Mouse (Mus musculus) testis, postnatal 10 days (tissue): ENCODE results near the gene Sptlc2.

Experiments used
- DNase-seq: peaks from one replicate; pipeline ENCODE4 v3.0.0; 2021; ENCODE audit warnings: low spot score

Gene Sptlc2

DNA sequence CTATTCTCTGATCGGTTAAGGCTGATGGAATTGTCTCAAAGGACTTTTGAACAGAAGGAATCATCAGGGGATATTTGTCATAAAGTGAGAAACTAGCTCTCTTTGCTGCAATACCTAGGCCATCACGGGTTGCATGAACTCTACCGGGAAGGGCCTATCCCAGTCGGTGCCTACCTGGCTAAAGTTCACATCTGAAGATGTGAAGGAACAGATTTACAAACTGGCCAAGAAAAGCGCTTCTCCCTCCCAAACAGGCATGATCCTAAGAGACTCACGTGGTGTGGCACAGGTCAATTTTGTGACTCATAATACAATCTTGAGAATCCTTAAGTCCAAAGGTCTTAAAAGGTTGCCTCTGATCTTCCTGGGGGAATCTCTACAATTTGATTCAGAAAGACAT, 6.2 kb upstream of the Sptlc2 start:
- no peak for DNase-seq

DNA sequence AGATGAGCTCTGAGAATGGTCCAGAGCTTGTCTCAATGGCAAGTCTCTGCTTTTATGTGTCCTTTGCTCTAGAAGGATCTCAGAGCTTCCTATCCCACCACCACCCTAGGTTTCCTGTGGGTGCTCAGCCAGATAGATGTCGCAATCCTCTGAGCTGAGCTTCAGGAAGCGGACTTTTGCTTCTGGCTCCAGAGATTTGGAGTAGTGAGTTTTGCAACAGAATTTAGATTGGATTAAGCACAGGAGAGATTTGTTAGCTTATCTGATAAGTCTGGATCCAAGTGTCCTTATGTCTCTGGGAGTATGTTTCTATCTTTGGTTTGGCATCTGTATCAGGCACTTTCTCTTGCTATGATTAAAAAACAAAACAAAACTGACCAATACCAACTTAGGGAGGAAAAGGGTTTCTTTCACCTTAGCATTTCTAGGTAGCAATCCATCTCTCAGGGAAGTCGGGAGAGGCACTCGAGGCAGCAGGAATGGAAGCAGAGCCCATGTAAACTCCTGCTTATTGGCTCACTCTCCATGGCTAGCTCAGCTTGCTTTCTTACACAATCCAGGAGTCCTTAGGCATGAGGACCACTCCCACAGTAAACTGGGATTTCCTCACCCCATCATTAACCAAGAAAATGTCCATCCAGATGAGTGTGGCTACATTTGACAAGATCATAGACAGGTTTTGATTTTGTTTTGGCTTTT, 5.4 kb upstream of the Sptlc2 start:
- DNase-seq: no peak

DNA sequence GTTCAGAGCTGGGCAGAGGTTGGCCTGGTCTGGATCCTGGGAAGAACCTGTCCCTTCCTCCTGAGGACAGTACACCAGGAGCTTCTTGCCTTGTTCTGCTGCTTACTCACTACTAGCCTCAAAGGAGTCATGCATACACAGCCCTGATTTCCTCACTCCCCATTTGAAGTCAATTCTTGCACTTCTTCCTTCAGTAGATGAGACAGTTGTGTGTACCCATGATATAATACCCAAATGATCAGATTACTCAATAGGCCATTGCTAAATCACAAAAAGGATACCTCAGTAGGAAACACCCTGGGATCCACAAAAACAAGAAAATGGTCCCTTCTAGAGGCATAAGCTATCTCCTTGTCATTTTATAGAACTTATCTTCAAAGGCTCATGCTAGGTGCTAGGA, 3.2 kb upstream of the Sptlc2 start:
- DNase-seq: no peak

DNA sequence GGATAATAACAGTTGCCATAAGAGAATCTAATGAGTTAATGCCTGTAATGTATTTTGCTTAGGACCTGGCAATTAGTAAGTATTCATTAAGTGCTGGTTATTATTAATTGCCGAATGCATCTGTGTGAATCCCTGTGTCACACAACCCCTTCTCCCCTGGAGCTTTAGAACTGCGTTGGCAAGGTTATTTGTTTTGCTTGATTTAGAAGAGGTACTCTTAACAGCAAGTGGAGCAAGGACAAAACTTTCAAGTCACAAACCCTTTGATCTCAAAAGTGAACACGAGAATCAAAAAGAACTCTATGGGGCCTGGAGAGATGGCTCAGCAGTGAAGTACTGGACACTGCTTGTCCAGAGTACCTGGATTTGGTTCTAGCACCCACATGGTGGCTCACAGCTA, 1.1 kb upstream of the Sptlc2 start:
- no peak for DNase-seq

DNA sequence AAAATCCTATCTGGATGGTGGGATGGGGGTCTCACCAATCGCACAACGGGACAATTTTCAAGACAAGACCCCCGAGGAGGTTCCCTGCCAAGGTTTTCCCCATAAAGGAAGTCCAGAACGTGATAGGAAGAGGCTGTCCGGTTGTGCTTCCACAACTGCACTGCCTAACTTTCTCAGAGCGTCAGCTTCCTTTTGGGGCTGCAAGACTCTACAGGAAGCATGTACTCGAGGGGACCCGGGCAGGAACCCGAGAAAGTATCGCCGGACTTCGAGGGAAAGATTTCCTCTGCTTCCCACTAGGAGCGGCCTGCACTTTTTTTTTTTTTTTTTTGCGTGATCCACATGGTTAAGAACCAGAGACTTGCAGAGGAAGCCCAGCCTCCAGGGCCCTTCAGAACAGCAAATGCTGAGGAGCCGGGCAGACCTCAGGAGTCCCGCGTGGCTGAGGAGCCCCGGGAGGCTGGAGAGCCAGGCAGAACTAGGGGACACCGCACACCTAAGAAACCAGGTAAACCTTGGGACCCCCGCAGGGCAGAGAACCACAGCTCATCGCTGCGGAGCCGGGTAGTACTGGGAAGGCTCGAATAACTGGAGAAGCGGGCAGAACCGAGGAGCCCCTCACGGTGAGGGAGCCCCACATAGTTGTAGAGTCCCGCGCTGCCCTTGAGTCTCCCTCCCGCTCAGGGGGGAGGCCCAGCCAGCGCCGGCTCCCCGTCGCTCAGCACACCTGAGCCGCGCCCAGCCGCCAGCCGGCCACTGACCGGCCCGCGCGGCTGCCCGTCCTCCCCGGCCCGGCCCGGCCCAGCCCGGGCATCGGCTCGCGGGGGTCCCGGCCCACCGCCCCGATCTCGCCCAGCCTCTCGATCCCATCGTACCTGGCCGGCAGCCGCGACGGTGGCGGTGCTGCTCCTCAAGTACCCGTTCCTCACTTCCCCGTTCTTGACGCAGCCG, 709 bp downstream of the Sptlc2 start:
- peak; percentile 62 for DNase-seq

DNA sequence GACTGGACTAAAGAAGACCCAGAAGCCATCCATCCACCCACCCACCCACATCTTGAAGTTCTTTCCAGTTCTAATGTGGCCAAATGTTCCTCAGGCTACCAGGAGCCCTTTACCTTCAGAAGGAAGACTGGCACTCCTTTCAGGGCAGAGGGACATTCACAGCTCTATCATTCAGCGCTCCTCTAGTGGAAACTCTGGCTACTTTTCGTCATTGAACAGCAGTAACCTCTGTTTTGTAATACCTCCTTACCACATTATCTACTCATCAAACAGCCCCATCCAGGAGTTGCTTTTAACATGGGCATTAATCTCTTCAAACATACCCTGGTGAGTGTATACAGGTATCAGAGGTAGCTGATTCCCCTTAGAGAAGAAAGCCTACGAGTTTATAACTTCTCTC, 3.1 kb downstream of the Sptlc2 start:
- DNase-seq: no peak

DNA sequence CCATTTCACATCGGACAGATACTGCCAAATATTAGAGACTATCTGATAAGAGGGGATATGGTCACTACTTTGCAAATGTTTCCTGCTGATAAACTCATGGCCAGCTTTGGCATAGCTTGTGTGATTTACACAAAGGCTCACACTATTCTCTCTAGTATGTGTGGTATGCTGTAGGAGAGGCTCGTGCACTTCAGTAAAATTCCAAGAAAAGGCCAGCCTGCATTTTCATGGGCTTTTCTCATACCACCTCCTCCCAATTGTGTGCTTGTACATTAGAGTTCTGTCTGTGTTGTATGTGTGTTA, 6.8 kb downstream of the Sptlc2 start:
- DNase-seq: no peak

DNA sequence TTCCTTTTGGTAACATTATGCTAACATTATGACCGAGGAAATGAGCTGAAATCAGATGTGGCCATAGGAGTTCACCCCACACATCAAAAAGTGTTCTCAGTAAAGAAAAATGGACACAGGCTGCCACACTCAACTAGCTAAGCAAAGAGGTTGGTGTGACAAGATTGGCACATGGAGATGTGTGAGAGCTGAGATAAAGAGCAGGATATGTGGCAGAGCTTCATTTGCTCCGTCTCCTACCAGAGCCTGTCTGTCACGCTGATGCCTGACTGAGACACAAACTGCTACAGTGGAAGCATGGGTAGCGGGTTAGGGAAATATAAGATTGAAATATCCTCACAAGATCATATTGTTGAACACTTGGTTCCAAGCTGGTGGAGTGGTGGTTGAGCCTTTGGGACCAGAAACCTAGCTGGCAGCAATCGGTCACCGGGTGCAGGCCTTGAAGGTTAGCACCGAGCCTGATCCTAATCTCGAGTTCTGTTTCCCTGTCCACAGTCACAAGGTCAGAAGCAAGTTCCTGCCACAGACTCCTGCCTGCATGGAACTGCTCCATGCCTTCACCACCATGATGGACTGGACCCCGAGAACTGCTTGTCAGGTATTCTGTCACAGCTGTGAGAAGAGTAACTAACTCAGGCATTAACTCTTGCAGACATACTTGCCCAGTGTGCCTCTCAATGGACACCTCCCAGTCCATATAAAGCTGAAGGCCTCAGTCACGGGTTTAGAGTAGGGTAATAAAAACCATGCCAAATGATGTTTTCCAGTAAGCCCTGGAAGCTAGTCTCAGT, 7.4 kb downstream of the Sptlc2 start:
- no peak for DNase-seq

DNA sequence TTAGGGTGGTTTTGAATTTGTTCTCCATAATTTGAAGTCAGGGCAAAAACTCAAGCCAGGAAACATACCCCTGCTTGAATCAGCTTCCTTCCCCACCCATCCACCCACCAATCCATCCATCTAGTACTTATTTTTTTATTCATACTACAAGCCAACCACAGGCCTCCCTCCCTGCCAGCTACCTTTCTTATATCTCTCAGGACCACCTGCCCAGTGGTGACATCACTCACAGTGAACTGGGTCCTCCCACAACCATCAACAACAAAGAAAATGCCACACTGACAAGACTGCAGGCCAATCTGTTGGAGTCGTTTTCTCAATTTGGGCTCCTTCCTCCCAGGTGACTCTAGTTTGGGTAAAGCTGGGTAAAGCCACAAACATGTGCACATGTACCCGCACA, 8.7 kb downstream of the Sptlc2 start:
- DNase-seq: no peak

DNA sequence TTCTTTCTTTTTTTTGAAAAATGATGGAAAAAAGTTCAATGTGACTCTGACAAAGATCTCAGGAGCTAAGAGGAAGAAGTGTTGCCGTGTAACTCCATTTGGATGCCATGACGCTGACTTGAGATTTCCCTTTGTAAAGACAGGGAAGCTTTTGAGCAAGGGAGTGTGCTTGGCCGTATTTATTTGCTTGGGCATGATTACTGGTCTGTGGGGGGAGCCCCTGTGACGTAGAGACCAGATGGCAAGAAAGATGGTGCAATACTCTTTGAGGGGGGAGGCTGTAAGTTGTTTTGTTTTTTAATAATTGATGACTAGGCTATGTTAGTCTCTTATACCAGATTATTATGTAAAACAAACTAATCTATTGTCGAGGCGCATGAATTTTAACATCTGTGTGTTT, 14.0 kb downstream of the Sptlc2 start:
- no peak for DNase-seq

DNA sequence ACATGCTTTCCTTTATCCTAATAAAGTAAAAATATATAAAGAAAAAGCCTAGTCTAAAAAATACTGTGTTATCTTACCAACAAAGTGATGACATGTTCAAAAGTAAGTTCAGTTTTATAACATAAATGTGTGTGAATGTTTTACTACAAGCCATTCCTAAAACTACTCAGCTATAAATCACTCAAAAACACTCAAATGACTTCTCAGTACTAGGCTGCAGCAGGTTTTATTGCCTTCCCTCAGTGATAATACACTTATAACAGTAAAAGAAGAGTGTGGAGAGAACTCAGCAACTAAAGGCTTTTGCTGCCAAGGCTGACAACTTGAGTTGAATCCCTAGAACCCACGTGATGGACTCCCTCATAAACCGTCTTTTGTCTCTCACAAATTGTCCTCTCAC, 18.8 kb downstream of the Sptlc2 start:
- DNase-seq: no peak

DNA sequence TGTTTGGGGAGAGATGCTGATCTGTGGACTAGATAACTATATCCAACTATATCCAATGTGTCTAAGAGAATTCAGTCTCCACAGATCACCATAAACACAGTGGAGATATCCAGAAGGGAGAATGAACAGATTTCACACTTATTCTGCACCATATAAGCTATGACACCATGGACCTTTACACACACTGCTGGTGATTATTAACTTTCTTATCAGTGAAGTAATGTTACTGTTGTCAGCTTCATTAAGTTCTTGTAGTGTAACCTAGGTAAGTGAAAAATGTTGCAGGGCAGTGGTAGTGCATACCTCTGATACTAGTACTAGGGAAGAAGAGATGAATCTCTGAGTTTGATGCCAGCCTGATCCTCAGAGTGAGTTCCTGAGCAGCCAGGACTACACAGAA, 20.1 kb downstream of the Sptlc2 start:
- DNase-seq: no peak

DNA sequence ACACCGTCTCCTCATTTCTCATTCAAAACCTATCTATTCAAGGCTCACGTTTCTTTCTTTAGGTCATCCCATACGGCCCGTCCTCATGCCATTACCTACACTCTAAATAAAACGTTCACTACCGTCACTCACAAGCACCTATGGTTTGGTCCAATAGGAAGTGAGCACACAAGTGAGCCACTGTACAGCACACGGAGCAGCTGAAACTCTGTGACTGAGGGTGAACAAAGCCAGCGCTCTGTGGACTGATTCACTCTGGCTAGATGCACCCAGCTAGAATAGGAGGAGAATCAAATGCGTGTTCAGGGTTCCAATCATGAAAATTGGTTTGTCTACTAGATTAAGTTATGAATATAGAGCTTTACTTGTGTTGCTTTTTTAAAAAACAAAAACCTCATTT, 22.5 kb downstream of the Sptlc2 start:
- DNase-seq: no peak

DNA sequence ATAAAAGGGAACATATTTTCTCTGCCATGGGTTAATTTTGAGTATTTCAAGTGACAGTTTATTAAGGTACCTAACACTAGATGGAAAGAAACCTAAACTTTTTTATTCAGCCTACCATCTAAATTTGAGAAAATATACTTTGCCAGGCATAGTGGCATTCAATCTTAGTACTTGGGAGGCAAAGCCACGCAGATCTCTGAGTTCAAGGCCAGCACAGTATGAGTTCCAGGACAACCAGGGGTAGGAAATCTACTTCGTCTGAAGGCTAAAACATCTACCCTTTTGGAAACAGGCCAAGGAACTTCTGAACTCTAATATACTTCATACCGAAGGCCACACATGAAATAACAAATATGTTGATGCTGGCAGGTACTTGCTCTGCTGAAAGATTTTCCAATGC, 26.0 kb downstream of the Sptlc2 start:
- DNase-seq: no peak

DNA sequence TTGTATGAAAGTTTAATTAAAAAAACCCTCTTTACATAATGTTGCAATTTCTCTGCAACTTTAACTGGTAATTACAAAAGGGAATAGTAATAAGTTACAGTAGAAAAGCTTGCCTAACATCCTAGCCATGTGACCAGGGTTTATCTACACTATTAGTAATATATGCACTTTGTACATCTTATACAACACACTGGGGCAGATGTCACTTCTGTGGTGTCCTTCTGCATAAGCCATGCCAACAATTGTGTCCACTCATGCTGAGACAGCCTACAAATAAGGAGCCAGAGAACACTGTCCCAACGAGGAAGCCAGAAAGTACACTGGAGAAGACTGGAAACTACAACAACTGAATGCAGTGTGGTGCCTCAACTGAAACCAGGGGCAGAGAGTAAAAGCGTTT, 40.1 kb downstream of the Sptlc2 start:
- DNase-seq: no peak

DNA sequence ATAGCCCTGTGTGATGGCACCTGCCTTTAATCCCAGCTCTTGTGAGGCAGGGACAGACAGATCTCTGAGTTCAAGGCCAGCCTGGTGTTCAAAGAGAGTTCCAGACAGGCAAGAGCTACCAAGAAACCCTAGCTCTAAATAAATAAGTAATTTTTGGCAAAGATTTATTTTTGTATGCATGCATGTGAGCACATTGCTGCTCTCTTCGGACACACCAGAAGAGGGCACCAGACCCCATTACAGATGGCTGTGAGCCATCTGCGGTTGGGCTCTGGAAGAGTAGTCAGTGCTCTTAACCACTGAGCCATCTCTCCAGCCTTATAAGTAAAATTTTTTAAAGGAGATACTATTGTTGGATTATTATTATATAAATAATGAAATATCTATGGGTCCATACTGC, 40.6 kb downstream of the Sptlc2 start:
- DNase-seq: no peak

DNA sequence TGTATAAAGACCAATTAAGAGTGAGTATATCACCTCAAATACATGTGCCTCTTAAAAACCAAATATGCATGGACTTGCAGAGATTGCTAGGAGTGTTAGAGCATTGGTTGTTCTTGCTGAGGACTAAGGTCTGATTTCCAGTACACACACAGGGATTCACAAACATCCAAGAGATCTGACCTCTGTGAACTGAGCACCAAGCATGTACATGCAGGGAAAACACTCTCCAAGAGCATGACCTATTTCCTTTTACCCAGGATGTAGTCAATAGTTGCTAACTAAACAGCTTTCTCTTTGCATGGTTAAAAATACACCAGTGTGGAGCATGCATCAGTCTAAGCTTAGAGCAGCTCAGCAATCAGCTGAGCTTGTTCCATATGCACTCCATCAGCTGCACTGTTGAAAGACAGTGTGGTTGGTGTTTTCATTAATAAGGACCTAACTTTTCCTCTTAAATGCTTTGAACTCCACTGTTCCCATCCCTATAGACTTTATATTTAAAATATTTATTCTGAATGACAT, 45.0 kb downstream of the Sptlc2 start:
- DNase-seq: no peak

DNA sequence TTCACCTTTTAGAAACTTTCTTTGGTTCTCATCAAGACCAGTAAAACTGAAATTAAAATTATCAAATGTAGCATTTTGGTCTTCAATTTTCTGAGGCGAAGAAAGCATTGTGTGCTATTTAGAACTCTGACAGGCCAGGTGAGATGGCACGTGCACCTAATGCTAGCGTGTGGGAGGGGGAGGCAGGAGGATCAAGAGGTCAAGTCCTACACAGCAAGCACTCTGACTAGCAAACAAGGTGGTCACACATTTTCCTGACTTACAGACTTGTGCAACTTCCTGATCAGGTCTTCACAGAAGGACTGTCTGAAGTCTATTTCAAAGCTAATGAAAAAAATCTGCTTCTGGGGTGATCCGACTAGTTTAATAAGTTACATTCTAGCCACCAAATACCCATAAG, 50.1 kb downstream of the Sptlc2 start:
- DNase-seq: no peak

DNA sequence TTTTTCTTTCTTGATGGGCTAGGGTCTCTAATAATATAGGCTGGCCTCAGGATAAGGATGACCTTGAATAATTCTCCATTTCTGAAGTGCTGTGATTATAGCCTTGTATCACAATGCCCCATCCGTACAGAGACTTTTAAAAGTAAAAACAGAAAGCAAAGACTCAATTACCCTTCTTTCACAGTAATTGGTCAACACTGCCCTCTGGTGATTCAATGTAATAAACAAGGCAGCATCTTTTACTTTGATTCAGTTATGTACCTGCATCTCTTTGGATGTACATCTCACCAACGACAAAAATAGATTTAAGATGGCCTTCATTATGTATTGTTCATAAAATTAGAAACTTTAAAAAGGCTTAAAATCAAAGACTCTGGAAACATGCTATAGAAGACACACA, 53.3 kb downstream of the Sptlc2 start:
- DNase-seq: no peak

DNA sequence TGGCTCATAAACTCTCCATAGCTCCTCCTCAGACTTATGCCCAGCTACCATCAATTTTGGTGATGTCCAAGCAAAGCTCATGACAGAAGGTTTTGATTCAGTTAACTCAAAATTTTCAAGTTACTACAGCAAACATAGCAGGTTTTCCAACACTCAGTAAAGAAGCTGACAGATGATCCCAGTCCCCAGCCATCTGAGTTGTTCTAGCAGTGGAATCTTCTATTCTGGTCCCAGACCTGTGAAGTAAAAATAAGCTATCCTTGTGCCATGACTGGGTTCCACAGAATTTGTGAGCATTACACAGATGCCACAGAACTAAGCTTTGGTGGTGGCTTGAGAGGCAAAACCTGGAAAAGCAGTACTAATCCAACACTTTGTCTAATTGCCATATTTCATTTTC, 54.4 kb downstream of the Sptlc2 start:
- DNase-seq: no peak

DNA sequence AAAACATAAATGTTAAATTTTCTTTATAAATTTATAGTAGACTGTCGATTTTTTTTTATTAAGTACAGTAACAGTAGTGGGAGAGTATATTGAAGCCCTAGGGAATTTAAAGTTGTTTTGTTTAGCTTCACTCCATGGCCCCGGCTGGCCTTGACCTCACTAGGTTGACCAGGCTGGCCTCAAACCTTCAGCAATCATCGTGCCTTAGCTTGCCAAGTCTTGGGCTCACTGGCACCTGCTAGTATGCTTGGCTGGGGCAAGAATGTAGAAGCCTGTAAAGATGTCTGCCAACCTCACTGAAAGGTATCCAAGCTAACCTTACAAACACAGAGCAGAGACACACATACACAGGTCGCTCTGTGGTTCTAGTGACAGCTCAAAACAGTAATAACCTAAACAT, 55.6 kb downstream of the Sptlc2 start:
- no peak for DNase-seq

DNA sequence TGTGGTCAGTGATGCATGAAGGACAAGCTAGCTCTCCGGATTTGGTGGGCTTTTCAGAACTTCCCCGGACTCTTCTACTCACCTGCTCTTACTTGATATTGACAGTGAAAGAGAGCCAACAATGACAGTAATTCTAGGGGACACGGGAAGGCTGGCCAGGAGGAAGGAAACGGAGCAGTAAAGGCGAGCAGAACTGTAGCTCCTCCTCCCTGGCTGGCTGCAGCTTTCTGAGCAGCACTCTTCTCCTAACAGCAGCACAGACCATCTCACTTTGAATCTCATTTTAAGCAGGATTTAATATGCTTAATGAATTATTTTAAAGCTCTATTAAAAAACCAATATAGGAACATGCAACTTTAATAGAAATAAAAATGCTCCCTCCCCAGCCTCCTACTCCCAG, 56.2 kb downstream of the Sptlc2 start:
- DNase-seq: no peak

DNA sequence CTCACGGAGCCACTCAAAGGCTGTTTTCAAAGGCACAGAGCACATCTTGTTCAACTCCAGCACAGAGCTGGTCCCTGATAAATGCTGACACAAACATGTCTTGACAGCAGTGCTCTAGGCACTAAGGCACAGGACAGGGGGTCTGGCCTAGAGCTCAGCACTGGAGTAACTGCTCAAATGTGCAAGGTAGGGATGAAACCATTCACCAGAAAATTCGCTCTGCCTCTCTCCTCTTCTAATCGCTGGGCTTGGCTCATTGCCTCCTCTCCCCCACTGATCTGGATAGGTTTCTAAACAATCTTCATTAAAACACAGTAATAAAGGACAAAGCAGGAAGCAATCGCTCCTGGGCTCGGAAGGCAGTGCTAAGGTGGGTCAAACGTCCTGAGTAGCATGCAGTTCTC, 57.1 kb downstream of the Sptlc2 start:
- no peak for DNase-seq
